Mouse (Mus musculus) adrenal gland, postnatal 25 days (tissue): ENCODE measurements around the gene Fam241b. TPM values are rescaled to one million over a fixed set of nuclear protein-coding genes. Genes with fewer than 3 reads are reported as not detected.

Experiments used
- DNase-seq: peaks from one replicate; pipeline ENCODE4 v3.0.0; 2021; ENCODE audit warnings: mixed read lengths
- long read RNA-seq: library from polyadenylated mRNA; stranded (forward); transcript quantifications from one replicate; pipeline ENCODE4 v2.0.0, GENCODE M21; 2021
- total RNA-seq: library from RNA; stranded (reverse); gene quantifications from 2 replicates; pipeline ENCODE4 v1.2.3, GENCODE M21; 2021

Fam241b gene
- total RNA-seq: 3.3 and 6.3 TPM in 2 replicates
- long read RNA-seq, partial matches to known transcripts: 0 of 5 reads
- long read RNA-seq, other reads (novel, unspliced or antisense): 0 of 5 reads

DNA sequence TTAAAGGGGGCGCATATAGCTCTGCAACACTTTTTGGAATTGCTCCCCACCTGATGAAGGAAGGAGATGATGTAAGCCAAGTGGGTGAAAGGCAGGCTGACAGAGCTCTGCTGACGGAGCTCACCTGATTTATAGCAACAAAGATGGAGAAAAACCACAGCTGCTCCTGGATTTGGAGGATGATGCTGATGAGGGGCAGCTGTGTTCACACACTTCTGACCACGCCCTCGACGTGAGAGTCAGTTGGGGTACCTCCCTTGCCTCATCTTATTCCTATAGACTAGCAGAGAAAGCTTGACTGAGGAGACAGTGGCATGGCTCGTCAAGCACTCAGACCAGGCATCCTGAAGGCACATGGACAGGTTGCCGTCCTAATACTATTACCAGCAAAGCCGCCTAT lies at the start of gene Fam241b:
TSS of gene Fam241b (minus strand) at position 101 of the 400 bp plus-strand sequence.
- DNase-seq: no peak

DNA sequence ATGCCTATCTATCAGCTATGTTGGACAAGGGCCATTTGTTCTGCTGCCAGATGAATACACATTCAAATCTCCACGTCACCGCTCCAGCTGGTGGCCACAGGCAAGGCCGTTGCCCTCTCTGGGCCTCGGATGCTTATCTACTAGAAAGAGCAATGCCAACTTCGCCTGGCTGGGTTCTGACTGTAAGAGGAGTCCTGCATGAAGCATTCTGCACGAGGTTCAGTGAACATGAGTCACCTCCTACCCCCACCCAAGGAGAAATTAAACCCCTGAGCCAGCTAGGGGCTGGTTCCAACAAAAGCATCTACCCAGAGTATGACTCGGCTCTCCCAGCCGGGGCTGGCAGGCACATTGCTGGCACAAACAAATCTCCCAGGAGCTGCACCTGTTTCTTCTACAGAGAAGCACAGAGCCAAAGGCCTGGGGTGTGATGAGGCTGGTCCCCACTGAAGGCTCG lies 49.0 kb upstream of the Fam241b start:
- DNase-seq: peak; percentile 75

DNA sequence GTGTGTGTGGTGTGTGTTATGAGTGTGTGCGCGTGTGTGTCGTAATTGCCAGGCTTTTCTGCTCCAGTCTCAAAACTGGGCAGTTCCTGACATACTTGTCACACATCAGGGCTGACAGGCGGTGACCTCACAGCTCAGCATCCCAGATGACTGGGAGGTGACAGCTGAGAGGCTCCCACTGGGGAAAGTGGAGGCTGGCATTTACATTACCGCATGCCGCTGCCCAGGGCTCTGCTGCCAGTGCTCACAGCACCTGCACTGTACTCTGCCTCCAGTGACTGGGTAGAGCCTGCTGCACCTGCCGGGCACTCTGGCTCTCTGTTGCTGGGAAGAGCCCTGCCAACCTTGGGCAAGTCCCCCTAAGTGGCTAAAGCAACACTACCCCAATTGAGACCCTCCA lies 47.1 kb upstream of the Fam241b start:
- no peak for DNase-seq

DNA sequence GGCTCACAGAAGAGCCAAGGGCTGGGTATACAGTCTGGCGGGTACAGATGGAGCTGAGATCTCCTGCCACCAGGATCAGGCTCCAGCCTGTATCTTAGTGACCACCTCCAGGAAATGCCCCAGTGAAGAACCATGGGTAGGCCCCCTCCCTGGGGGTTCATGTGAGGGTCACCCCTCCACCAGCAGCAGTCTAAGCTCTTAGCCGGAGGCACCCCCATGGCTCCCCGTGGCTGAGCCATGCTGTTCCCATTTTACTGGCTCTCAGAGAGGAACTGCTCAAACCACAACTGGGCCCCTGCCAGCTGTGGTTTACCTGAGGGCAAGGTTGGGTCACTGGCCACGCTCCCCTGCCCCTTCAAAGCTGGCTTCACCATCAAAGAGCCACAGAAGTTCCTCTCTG lies 46.2 kb upstream of the Fam241b start:
- no peak for DNase-seq

DNA sequence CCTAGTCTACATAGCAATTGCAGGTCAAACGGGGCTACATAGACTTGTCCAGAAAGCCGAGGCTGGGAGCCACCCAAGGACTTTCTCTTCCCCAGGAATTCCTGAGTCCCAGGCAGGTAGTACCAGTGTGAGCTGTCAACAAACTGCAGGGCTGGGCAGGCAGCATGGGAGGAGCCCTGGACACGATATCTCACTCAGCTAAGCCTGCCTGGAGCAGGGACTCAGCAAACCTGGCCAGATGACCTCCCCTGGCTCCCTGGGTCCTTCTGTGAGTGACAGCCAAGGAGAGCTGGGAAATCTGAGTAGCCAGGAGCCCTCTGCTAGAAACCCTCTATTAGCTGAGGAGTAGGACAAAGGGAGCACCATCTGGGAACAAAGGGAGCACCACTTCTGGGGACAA lies 45.6 kb upstream of the Fam241b start:
- no peak for DNase-seq

DNA sequence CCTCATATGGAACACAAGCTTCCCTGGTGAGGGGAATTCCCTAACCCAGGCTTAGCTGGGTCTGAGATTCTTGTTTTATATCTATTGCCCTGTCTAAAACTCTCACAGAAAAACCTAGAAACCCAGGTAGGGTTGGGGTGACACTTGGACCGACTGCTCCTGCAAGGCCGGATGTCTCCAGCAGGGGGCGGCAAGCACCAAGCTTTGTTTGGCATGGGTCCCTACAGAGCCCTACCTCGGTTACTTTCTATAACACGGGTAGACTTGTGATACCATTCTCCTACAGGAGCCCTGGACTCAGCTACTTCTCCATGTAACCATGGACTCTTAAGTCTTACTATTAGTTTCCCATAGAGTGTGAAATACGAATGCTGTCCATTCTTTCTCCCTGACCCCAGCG lies 43.2 kb upstream of the Fam241b start:
- DNase-seq: peak; percentile 88

DNA sequence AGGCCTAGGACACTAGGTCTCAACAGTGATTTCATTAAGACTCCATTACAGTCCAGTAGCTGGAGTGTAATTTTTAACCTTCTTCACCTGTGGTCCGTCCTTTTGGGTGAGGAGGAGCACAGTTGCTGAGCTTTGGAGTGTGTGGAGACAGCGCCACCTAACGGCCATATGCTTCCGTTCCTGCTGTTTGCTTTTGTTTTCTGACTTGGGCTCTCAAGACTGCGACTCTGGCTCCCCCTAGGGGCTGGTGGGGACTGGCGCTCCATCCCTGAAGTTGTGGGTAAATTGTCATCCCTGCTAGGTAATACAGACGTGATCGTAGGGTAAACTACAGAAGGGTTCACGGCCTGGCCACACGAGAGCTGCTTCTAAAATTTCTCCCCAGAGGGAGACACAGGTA lies 39.3 kb upstream of the Fam241b start:
- DNase-seq: peak; percentile 94

DNA sequence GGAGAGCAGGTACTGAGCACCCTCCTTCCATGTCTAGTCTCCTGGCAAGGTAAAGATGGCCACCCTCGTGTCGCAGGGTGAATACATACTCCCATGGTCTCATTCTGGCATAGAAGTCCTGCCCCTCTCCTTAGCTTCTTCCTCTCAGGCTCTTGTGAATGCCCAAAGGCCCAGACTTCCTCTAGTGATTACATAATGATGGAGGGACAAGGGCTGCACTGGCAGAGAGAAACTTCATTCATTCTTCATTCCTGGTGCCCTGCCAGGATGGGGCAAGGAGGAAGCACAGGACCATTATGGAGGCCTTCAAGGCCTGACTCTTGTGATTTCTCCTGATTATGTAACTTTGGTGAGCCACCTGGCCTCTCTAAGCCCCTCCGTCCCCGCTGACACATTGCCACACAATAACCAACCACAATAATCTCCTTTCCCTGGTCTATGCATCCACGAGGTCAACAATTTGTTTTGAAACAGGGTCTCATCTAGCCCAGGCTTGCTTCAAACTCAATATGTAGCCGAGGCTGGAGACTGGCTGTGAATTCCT lies 38.8 kb upstream of the Fam241b start:
- no peak for DNase-seq

DNA sequence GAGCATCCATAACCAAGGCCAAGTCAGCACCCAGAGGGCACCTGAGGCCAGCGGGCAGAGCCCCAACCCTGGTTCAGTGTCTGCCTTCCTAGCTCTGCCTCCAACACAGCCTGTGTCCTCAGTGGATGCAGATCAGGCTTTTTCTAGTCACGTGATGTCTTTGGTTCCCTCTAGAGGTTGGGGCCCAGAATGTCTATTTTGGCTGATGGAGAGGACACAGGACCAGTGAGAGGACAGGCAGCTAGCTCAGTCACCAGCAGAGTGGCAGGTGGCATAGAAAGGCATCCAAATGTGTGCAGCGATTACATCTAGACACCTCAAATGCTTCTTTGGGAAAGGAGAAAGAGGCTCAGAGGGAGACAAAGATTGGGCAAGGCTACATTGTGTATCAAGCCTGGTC lies 38.0 kb upstream of the Fam241b start:
- DNase-seq: no peak

DNA sequence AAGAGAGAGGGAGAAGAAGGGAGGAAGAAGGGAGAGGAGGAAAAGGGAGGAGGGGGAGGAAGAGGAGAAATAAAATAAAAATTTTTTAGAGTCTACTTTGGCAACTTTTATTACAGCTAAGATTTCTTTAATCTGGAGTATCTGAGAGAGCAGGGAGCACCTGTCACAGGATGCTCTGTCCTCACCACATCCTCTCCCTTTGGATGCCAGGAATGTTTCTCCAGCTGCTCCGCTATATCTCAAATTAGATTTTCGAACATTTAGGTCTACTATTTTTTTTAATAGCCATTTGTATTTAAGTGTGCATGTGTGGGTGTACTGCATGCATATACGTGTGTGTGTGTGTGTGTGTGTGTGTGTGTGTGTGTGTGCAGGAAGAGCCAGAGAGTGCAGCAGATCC lies 36.2 kb upstream of the Fam241b start:
- DNase-seq: no peak

DNA sequence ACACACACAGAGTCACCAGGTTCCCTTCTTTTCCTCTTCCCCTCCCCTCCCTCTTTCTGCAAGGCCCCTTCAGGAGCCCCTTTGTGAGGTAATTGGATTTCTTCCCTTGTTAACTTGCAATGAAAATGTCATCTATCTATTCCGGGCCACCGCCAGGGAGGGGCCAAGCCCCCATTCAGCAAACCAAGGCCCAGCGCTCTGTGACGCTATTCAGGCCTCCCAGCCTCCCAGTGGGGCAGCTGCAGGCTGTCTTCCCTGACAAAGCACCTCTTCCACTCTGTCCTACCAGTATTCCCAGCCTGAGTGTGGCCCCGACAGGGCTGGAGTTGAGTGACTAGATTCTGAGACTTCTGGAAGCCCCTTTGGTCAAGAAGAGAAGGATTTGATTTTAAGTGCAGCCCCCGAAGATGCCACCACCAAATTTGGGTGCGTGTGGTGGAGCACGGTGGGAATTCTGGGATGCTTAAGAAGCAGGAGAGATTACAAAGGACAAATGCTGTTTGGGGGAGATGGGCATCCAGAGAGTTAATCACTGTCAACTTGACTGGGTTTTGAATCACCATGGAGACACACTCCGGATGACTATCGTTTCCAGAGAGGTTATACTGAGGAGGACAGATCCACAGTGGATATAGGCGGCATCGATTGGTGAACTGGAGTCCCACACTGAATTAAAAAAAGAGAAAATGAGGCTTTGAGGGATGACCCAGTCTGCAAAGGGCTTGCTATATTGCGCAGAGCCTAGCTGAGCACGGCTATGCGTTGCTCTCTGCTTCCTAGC lies 31.0 kb upstream of the Fam241b start:
- DNase-seq: no peak

DNA sequence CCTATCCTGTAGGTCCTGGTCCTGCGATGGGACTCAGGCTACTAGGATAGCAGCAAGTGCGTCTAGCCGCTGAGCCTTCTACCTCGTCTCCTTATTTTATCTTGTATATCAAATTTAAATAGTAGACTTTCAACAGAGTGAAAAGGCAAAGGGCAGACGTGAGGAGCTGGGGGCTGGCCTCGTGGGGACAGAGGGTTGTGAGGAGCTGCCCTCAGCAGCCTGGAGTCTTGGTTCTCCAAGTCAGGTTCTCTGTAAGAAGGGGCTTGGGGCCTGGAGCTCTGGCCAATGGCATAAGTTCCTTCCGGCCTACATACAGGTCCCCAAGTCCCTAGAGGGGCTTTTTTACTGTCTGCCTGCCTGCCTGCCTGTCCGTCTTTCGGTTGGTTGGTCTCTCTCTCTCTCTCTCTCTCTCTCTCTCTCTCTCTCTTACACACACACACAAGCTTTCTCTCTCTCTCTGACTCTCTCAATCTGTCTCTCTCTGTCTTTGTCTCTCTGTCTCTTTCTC lies 30.3 kb upstream of the Fam241b start:
- no peak for DNase-seq

DNA sequence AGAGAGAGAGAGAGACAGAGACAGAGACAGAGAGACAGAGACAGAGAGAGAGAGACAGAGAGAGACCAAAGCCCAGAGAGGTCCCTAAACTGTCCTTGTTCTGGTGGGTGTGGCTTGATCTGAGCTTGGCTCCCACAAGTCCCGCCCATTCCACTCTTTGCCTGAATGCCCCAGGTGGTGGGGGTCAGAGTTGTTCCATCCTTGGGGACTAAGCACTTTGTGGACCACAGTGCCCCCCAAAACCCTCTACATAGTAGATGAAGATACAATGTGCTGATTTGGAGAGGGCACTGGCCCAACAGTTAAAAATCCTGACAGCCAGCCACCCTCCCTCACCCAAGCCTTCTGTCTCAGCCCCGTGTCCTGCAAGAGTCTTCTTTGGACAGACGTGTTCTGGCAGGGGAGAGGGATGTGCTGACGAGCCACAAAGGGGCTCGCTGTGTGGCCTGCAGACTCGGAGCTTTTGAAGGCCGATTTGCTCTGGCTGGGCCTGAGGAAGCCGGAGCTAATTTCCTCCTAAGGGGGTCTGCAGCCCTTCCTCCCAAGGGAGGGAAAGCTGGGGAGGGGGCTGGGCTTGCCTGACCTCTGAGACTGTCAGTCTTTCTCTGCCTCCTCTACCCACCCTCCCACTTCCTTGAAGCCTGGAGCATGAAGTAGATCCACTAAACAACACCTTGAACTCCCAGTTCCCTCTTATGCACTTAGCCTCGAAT lies 29.3 kb upstream of the Fam241b start:
- no peak for DNase-seq

DNA sequence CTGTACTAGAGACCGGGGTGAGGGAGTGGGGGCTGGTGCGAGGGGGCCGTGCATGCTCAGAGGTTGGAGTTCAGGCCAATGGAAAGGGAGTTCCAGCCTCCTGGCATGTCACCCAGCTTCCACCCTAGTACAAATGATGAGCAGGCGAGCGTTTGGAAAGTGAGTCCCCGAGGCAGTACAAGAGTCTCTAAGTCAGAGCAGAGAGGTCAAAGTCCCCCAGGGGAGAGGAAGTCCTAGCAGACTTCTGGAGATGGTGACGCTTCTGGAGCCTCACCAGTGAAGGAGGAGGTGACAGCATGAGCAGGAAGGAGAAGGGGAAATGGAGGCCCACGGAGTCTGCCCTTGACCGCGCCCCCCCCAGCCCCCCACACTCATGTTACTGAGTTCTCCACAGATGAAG lies 18.7 kb upstream of the Fam241b start:
- no peak for DNase-seq

DNA sequence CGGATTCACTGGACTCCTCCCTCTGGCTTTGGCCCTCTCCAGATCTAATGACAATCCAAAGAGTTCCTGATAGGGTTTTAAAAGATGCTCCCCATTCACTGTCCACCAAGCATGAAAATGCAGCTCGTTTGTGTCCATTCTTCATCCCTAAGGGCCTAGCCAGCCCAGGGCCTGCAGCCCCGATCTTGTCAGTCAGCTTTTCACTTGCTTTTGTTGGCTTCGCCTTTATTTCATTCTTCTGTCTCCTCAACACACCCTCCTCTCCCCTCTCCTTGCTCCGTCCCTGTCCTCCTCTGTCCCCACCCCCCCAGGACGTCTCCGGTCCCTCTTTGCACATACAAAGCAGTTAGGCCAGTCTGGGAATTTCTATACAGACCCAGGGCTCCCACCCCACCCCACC lies 6.2 kb upstream of the Fam241b start:
- DNase-seq: no peak

DNA sequence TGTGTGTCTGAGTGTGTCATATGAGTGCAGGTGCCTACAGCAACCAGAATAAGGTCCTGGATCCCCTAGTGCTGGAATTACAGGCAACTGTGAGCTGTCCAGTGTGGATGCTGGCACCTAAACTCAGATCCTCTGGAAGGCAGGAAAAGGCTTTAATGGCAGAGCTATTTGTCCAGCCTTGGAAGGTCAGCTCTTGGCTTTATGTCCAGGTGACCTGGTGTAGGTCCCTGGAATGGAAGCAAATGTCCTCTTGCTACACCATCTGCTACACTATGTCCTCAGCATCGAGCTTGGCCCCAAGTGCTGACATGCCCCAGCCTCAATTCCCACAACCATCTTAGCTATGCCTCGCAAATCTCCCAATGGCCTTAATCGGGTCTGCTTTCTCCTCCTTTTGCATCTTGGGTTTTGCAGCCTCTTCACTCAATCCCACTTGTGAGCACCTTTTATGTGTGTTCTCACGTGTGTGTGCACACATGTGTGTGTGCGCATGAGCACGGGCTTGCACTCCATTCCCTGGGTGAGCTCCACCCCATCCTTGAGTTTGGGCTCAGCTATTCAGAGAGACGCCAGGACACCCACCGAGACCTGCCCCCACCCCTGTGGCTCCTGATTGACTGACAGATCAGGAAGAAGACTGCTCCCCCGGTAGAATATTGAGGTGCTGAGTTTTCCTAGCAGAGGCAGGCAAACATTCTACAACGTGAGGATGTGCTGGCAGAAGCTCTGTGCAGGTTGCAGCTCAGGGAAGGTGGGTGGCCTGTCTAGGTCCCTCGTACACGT lies 3.9 kb upstream of the Fam241b start:
- no peak for DNase-seq

DNA sequence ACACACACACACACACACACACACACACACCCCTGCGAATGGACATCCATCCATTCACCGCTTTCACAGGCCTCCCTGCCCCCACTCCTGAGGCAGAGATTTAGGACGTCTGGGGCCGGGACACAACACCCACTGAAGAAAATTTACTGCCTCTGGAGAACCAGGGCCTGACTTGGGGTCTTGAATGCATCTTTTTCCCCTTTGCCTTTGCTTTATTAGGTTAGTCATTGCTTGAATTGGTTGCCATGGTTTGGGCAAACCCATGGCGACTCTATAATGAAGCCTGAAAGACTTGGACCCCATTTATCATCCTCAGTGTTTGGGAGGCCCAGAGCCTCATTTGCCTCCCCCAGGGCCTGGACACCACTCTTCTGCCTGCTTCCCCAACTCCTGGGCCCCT lies 2.2 kb upstream of the Fam241b start:
- no peak for DNase-seq

DNA sequence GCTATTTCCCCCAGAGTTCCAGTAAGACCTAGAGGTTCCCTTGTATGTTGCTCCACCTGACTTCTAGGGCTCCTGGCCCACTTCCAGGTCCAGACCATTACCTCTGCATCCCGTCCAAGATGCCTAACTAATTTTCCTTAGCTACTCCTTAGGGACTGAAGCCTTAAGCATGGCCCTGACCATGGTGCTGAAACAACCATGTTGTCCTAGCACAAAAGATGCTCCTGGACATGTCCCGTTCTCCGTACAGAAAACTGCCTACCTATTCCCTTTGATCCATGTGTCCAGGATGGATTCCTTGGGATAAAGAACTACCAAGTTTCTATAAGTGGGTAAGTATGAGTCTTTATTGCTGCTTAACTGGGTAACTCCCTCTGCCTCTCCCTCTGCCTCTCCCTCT lies 5.7 kb downstream of the Fam241b start:
- DNase-seq: peak; percentile 32

DNA sequence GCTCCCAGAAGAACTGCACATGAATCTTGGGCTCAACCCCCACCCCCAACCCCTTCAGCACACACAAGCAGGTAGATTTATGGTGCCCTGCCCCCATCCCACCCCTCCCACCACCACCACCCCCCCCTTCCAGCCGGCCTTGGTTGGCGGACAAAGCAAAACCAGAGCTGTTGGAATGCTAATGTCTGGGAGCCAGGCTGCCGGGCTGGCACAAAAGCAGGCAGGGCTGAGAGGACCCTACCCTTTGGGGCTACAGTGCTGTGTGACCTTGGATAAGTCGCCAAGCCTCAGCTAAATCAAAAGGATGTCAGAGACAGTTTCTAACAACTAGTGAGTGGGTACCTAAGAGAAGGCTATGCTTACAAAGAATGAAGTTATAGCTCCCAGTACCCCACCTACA lies 6.6 kb downstream of the Fam241b start:
- DNase-seq: no peak

DNA sequence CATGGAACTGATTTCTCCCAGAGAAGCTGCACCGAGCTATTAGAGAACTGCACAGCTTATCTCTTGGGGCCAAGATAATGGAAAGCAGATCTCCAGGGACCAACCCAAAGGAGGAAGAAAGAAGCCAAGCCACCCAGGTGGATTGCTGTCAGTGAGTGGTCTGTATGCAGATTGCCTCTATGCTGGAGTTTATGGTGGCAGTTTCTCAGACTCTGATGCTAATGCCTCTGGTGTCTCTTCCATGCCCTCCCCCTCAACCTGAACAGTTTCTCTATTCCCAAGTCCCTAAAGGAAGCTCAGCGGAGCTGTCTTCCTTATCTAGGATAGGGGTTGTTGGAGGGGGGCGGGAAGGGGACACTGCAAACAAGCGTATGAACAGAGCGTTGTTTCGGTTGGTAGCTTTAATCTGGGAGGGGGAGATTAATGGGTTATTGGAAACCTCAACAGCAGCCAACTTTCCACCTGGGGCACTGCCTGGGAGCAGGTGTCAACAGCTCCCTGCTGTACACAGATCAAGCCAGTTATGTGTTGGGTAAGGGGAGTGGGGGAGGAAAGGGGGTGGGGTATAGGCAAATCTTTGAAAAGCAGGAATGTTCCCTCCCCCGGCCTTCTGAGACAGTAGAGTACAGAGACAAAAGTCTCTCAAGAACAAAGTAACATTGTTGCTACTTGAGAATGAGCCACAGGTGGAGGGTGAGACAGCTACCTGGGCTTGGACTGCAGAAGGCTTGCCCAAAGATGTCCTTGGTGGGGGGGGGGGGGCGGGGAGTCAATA lies 7.8 kb downstream of the Fam241b start:
- no peak for DNase-seq

DNA sequence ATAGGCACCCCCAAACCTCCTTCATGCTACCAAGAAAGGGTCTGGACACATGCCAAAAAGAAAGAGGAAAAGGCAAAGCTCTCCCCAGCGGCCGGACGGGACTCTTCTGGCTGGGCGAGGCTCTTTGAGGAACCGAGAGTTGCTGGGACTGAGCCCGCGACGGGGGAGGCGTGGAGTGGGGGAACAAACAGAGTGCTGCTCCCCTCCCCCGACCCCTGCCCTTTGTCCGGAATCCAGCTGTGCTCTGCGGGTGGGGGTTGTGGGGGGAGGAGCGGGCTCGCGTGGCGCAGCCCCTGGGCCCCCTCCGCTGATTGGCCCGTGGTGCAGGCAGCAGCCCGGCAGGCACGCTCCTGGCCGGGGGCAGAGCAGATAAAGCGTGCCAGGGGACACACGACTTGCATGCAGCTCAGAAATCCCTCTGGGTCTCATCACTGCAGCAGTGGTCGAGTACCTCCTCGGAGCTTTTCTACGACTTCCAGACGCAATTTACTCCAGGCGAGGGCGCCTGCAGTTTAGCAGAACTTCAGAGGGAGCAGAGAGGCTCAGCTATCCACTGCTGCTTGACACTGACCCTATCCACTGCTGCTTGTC lies 10.9 kb downstream of the Fam241b start, which contains the start of gene Neurog3:
TSS of gene Neurog3 (plus strand) at position 400 of the 591 bp plus-strand sequence.
- DNase-seq: no peak
